Mouse (Mus musculus): ENCODE measurements at regions not wholly inside any gene's neighbourhood (a gene's known extent, or its start where the extent isn't known, plus 50 kb on each side); places are given as distances from the start of the nearest gene placed in this dataset.
A peak's percentile ranks its signal among the peaks of the same experiment; 100 is the strongest.
"Not testable (repeated sequence)": the region's sequence is repeated elsewhere in the genome, so short reads cannot be mapped to it uniquely, and the experiment has no call there.

GRCm38 (mm10) chrX:19903962-19904930, 155.1 kb upstream of the Chst7 start:
- no peak for DNase-seq (ENCODE audit: low read depth, low spot score)

GRCm38 (mm10) chrX:19906646-19907371, 152.6 kb upstream of the Chst7 start:
- peak; percentile 5 for DNase-seq (ENCODE audit: low read depth, low spot score)

GRCm38 (mm10) chrX:19917001-19917400, 142.4 kb upstream of the Chst7 start:
- DNase-seq (ENCODE audit: low read depth, low spot score), result no peak

DNA sequence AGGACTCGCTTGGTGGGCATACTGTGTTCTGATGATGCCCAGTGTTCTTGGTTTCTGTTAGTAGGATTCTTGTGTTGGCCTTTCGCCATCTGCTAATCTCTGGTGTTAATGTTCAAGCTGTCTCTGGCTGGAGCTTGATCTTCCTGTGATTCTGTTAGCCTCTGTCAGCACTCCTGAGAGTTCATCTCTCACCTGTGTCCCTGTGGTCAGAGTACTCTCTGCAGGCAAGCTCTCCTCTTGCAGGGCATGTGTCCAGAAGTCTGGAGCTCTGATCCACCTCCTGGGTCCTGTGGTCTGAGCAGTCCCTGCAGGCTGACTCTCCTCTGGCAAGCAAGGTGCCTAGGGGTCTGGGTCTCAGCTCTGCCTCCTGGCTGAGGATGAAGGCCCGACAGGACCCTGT, 130.0 kb upstream of the Chst7 start:
- DNase-seq (ENCODE audit: low read depth, low spot score), result not testable (repeated sequence)

DNA sequence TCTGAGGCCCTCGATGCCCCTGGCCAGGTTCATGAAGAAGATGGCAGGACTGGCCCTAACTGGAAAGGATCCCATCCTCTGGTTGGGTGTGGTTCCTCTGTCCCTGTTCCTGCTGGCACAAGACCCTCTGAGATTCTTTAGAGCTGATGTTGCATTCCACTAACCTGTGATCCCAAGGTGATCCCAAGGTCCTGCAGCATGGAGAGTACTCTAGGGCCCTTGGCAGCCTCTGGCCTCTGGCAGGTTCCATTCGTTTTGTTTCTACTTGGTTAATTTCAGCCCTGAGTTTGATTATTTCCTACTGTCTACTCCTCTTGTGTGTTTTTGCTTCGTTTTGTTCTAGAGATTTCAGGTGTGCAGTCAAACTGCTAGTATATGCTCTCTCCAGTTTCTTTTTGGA, 129.5 kb upstream of the Chst7 start:
- DNase-seq (ENCODE audit: low read depth, low spot score), result no peak

GRCm38 (mm10) chrX:19943305-19943704, 116.1 kb upstream of the Chst7 start:
- no peak for DNase-seq (ENCODE audit: low read depth, low spot score)
